Mouse (Mus musculus) testis, adult 2 months (tissue): ENCODE results near the gene Ubr4.

Experiments used
- CTCF ChIP-seq: fragments of 200-500 bp; IDR thresholded peaks from 2 replicates; pipeline ENCODE4 v1.5.1; 2012; ENCODE audit warnings: low read depth, mild to moderate bottlenecking, inconsistent platforms, low read length, moderate library complexity; ENCODE audit not compliant: control insufficient read depth, insufficient read depth, insufficient replicate concordance
- POLR2A ChIP-seq: fragments of 200-500 bp; IDR thresholded peaks from 2 replicates; pipeline ENCODE4 v1.6.1; 2012; ENCODE audit warnings: low read depth, mild to moderate bottlenecking, inconsistent platforms, low read length, moderate library complexity; ENCODE audit not compliant: control insufficient read depth

DNA sequence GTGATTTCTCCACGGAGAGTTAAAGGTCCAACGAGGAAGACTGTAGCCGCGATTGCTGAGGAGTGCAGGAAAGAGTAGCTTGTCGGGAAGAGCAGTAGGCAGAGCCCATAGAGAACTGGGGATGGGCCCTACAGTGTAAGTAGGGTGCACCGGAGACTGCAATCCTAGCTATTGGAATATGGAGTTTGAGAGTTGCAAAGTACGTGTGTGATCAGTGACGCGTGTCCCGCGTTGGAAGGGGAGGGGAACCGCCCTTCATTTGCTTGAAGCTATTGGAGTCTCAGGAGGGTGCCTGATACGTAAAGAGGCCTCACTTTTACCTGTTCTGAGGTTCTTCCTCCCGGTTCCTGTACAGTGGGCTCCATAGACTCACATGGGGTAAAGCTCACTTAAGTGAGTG, 40.7 kb upstream of the Ubr4 start:
- TF ChIP-seq CTCF (no peak), POLR2A (no peak)
